Mouse (Mus musculus) heart, adult 2 months (tissue): Measurements from ENCODE around the gene Ssb.

Source experiments
- CTCF ChIP-seq: fragments of 200-600 bp; IDR thresholded peaks from 2 replicates; pipeline ENCODE4 v1.8.1; 2022; ENCODE audit warnings: antibody characterized with exemption, mild to moderate bottlenecking, moderate library complexity
- EP300 ChIP-seq: fragments of 200-500 bp; IDR thresholded peaks from 2 replicates; pipeline ENCODE4 v1.6.1; 2011; ENCODE audit warnings: low read depth, low read length, control low read depth; ENCODE audit not compliant: insufficient read depth

DNA sequence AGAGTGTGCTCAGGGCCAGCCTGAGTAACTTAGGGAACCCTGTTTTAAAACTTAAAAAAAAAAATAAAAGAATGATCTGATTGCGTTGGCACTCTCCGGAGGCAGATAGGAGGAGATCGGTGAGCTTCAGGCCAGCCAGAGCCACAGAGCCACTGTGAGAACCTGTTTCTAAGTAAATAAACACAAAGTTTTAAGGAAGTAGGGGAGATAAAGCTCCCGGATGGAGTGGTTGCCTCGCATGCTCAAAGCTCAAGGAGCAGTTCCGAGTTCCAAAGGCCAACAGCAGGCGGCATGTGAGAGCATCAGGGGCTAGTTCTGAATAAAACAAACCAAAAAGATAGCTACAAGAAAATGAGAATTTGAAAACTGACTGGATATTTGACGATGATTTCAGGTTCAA is 5.0 kb upstream of the Ssb start:
- TF ChIP-seq CTCF (peak; percentile 28), EP300 (no peak)
